Mouse (Mus musculus) cerebellum, postnatal 25 days (tissue): ENCODE data around the gene Cntnap2.

Experiments
- DNase-seq, 2 experiments: peaks; one replicate each; pipeline ENCODE4 v3.0.0; 2021; ENCODE audit warnings: mixed read lengths in 2 of 2

Cntnap2 gene

GRCm38 (mm10) chr6:45059091-45059490, at the start of gene Cntnap2:
Gene Cntnap2, plus strand, starts transcription at chr6:45059357.
- DNase-seq: peak; percentile 62 to 63

GRCm38 (mm10) chr6:45026011-45026682, 33.0 kb upstream of the Cntnap2 start:
- DNase-seq: peak; percentile 42 to 75

GRCm38 (mm10) chr6:45039454-45039853, 19.7 kb upstream of the Cntnap2 start:
- no peak for DNase-seq

- peak; percentile 81 to 88 for DNase-seq
Observed at GRCm38 (mm10) chr6:45059556-45060471, 657 bp downstream of the Cntnap2 start.

GRCm38 (mm10) chr6:45062214-45062997, 3.2 kb downstream of the Cntnap2 start:
- no peak for DNase-seq

GRCm38 (mm10) chr6:45088304-45088703, 29.1 kb downstream of the Cntnap2 start:
- DNase-seq: peak in 1 of 2 experiments; percentile 11

GRCm38 (mm10) chr6:45113613-45114012, 54.5 kb downstream of the Cntnap2 start:
- DNase-seq: no peak

- no peak for DNase-seq
Observed at GRCm38 (mm10) chr6:45144882-45145281, 85.7 kb downstream of the Cntnap2 start.

- DNase-seq: no peak
Observed at GRCm38 (mm10) chr6:45205039-45205438, 145.9 kb downstream of the Cntnap2 start.

GRCm38 (mm10) chr6:45214330-45214729, 155.2 kb downstream of the Cntnap2 start:
- no peak for DNase-seq

GRCm38 (mm10) chr6:45229002-45229401, 169.8 kb downstream of the Cntnap2 start:
- no peak for DNase-seq

- DNase-seq: no peak
Observed at GRCm38 (mm10) chr6:45232571-45232970, 173.4 kb downstream of the Cntnap2 start.

- DNase-seq: no peak
Observed at GRCm38 (mm10) chr6:45236531-45236930, 177.4 kb downstream of the Cntnap2 start.

- DNase-seq: peak in 1 of 2 experiments; percentile 14
Observed at GRCm38 (mm10) chr6:45238117-45238516, 179.0 kb downstream of the Cntnap2 start.

- DNase-seq: no peak
Observed at GRCm38 (mm10) chr6:45241218-45241617, 182.1 kb downstream of the Cntnap2 start.

GRCm38 (mm10) chr6:45244680-45245079, 185.5 kb downstream of the Cntnap2 start:
- no peak for DNase-seq

GRCm38 (mm10) chr6:45258047-45258446, 198.9 kb downstream of the Cntnap2 start:
- no peak for DNase-seq

GRCm38 (mm10) chr6:45271537-45271936, 212.4 kb downstream of the Cntnap2 start:
- no peak for DNase-seq

- DNase-seq: no peak
Observed at GRCm38 (mm10) chr6:45273259-45273775, 214.2 kb downstream of the Cntnap2 start.

GRCm38 (mm10) chr6:45290154-45290553, 231.0 kb downstream of the Cntnap2 start:
- peak in 1 of 2 experiments; percentile 6 for DNase-seq

GRCm38 (mm10) chr6:45317455-45317854, 258.3 kb downstream of the Cntnap2 start:
- DNase-seq: no peak

GRCm38 (mm10) chr6:45323505-45323904, 264.3 kb downstream of the Cntnap2 start:
- peak; percentile 59 to 79 for DNase-seq
